Mouse (Mus musculus) Muller cell, postnatal 12 days (primary cell): ENCODE results near the gene Tekt2.

Source experiments
- DNase-seq: peaks from one replicate; pipeline ENCODE4 v3.0.0-alpha.2; 2015; ENCODE audit errors: inconsistent ontology term

Tekt2 gene

GRCm38 (mm10) chr4:126325281-126325861 lies at the start of gene Tekt2:
TSS of gene Tekt2 (minus strand) at chr4:126325688.
- no peak for DNase-seq

- peak; percentile 48 for DNase-seq
Observed at GRCm38 (mm10) chr4:126371497-126371896, 46.0 kb upstream of the Tekt2 start.

GRCm38 (mm10) chr4:126360069-126360468 lies 34.6 kb upstream of the Tekt2 start:
- DNase-seq = no peak

- DNase-seq = no peak
Observed at GRCm38 (mm10) chr4:126343451-126343850, 18.0 kb upstream of the Tekt2 start.

GRCm38 (mm10) chr4:126339461-126339860 lies 14.0 kb upstream of the Tekt2 start:
- no peak for DNase-seq

- DNase-seq = no peak
Observed at GRCm38 (mm10) chr4:126332358-126332757, 6.9 kb upstream of the Tekt2 start.

- no peak for DNase-seq
Observed at GRCm38 (mm10) chr4:126331751-126332150, 6.3 kb upstream of the Tekt2 start.

GRCm38 (mm10) chr4:126330295-126330694 lies 4.8 kb upstream of the Tekt2 start:
- no peak for DNase-seq

GRCm38 (mm10) chr4:126326036-126326435 lies 548 bp upstream of the Tekt2 start:
- DNase-seq = no peak

- no peak for DNase-seq
Observed at GRCm38 (mm10) chr4:126324861-126325260, 627 bp downstream of the Tekt2 start.

- DNase-seq = no peak
Observed at GRCm38 (mm10) chr4:126322646-126323045, 2.8 kb downstream of the Tekt2 start.

- DNase-seq = no peak
Observed at GRCm38 (mm10) chr4:126321854-126322511, 3.5 kb downstream of the Tekt2 start.

GRCm38 (mm10) chr4:126321111-126321853 lies 4.2 kb downstream of the Tekt2 start, which contains the start of gene Adprhl2:
TSS of gene Adprhl2 (minus strand) at chr4:126321703.
- peak; percentile 99 for DNase-seq

GRCm38 (mm10) chr4:126319806-126320205 lies 5.7 kb downstream of the Tekt2 start:
- no peak for DNase-seq

GRCm38 (mm10) chr4:126316443-126317040 lies 8.9 kb downstream of the Tekt2 start:
- no peak for DNase-seq

- DNase-seq = no peak
Observed at GRCm38 (mm10) chr4:126315931-126316330, 9.6 kb downstream of the Tekt2 start.

- peak; percentile 84 for DNase-seq
Observed at GRCm38 (mm10) chr4:126314393-126314792, 11.1 kb downstream of the Tekt2 start.

GRCm38 (mm10) chr4:126313202-126313601 lies 12.3 kb downstream of the Tekt2 start:
- DNase-seq = no peak

- no peak for DNase-seq
Observed at GRCm38 (mm10) chr4:126311566-126312200, 13.8 kb downstream of the Tekt2 start.

- no peak for DNase-seq
Observed at GRCm38 (mm10) chr4:126310344-126310743, 15.1 kb downstream of the Tekt2 start.

GRCm38 (mm10) chr4:126309922-126310309 lies 15.6 kb downstream of the Tekt2 start:
- peak; percentile 88 for DNase-seq
